Mouse (Mus musculus) common myeloid progenitor, adult 5-6 weeks (primary cell): Measurements from ENCODE around the gene Ccp110. TPM values are rescaled to one million over a fixed set of nuclear protein-coding genes. Genes with fewer than 3 reads are reported as not detected.

Source experiments
- ATAC-seq: replicated peaks from 2 replicates; pipeline ENCODE4 v1.8.0; 2016; ENCODE audit warnings: low read depth, mild to moderate bottlenecking, moderate TSS enrichment, inconsistent platforms; ENCODE audit not compliant: poor library complexity, severe bottlenecking
- total RNA-seq: library from RNA; stranded (forward); fragments of 200-1000, 187-1606 nt; gene quantifications from 2 replicates; pipeline ENCODE4 v1.2.3, GENCODE M21; 2017

Ccp110 gene
- total RNA-seq: 26.8 and 33.1 TPM in 2 replicates

DNA sequence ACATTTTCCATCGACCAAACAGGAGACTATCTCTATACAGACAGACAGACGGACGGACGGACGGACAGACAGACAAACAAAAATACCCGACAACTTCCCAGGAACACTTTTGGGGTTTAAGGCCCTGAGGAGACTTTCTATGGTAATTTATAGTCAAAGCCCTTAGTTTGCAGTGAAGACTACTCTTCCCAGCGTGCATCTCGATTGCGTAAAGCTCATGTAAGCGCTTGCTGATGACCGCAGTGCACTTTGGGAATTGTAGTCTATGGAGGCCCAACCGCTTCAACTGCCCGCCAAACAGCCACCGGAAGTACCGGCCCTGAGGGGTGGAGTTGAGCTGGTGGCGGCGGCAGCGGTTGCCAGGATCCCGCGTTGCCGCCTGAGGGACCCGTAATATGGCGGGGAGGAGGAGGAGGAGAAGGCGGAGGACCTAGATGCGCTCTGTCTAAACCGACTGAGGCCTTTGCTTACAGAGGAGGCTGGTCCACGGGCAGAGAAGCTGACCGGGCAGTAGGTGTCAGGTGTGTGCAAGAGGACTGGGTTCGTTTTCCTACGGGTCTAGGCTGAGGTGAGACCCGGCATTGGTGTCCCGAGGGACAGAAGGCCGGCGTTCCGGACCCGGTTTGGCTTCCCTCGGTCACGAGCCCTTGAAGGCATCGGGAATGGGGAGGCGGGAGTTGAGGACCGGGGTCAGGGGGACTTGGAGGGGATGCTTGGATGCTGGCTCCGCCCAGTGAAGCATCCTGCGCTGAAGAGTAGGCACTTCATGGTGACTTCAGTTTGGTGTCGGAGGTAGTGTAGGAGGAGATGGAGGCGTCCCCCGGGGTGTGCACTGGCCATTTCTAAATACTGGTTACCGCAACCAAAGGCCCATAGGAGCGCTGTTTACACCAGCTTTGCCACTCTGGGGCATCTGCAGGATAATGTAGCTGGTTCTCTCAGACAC is at the start of gene Ccp110:
Ccp110 (plus strand) TSS at position 325 of the 946 bp plus-strand sequence.
- ATAC-seq: peak; percentile 100

DNA sequence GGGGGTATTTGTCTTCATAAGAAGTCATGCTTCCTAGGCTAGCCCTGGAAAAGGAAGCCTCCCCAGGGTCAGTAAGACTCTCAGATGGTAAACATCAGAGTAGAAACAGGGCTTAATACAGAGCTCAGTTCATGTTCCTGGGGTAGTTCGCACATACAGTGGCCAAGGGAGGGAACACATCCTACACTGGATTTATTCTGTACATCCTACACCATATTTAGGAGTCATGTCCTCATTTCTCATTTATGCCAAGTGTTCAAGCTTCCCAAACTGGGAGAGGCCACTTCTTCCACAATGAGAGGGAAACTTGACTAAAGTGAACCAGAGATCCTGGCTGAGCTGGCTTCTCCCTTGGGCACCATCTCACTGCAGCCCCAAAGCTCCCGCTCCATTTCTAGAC is 44.6 kb upstream of the Ccp110 start:
- ATAC-seq: no peak

DNA sequence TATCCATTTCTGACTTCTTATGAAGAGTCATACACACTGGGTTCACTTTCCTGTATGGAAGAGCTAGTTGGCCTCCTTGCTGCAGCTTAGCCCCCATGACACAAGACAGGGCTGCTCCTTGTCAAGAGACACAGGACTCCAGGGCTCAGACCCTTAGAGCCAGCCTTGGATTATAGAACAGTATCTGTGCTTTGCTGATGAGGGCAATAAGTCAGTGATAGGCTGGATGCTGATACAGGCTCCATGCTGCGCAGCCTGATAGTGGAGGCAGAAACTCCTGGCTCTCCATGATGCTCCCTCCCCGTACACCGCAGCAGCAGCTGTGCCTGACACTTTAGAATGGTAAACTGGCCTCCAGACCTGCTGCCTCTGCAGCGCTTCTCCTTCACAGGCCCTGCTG is 42.2 kb upstream of the Ccp110 start:
- no peak for ATAC-seq

DNA sequence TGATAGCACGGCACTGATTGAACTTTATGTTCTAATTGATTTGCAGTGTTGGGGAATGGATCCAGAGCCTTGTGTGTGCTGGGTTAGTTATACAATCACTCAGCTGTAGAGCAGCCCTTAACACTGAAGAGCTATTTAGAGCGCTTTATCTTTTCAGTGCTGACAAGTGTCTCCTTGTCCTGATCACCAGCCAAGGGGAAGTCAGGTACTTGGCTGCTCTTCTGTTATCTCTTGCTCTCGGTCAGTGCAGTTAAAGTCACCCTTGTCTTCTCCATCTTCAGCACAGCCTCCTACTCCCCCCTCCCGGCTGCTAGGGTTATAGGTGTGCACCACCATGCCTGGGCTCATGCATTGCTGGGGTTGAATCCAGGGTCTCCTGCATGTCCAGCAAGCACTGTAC is 35.5 kb upstream of the Ccp110 start:
- ATAC-seq: no peak

DNA sequence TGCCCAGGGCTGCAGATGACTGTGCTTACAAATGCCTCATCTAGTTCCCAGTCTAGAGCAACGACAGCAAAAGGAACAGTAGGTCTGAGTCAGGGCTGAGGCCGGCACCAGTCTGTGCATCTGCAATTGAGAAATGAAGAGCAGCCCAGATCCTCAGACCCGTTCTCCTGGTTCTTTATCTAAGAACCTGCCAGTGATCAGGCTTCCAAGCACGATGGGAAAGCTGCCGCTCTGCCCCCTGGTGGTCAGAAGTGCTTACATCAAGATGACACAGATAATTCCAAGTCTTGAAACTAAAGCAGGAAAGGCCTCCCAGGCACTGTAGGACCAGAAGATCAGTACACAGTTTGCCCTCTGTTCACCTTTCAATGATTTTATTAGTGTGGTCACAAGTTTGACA is 24.2 kb upstream of the Ccp110 start:
- peak; percentile 76 for ATAC-seq

DNA sequence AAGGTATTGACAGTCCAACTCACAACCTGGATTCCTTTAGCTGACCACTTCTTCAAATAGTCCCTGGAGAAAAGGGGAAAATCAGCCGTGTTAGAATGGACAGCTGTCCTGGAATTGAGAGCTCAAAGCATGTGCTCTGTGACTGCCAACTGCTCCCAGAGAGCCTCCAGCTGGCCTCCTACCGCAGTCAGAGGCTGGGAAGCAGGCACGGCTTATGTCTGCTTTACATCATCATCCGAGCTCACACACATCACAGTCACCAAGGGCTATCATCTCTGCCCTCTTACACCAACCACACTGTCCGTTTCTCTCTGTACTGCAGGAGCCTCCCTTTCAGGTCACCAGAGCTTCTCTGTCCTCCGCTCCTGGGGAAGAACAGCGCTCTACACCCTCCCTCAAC is 23.3 kb upstream of the Ccp110 start:
- ATAC-seq: no peak

DNA sequence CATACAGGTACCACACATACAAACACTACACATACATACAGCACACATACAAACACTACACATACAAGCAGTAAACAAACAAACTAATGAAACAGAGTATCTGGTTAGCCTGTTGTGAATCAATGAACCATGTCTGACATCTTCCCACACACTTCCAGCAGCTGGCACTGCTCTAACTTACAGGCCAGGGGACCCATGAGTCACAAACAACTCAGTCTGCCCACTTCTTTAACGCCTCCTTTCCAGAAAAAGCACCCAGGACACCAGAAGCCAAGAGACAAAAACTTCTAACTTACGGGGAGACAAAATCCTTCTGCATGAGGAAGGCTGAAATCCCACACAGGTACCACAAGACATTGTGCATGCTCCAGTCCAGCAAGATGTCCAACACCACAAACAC is 21.1 kb upstream of the Ccp110 start:
- ATAC-seq: no peak

DNA sequence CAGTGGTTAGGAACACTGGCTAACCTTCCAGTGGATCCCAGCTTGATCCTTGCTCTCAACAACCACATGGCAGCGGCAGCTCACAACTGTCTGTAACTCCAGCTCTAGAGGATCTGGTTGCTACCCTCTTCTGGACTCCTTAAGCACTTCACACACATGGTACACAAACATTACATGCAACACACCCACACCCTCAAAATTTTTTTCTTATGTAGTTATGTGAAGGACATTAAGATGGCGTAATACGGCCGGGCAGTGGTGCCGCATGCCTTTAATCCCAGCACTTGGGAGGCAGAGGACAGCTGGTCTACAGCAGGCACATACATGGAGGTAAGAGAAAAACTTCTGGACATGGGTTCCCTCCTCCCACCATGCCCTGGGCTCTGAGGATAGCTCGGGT is 16.2 kb upstream of the Ccp110 start:
- no peak for ATAC-seq

DNA sequence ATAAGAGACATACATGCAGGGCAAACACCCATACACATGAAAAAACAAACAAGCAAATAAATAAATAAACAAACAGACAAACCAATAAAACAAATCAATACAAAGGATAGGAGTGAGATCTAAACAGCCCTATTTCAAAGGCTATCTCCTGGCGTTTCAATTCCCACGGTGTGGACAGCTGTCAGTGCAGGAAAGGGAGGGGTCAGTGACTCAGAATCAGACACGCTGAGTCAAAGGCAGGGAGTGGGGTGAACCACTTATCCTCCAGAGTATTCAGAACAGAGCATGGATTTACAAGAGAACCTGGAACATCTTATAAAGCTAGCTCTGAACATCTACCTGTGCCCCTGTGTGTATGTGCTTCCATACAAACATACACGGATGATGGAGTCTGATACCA is 15.2 kb upstream of the Ccp110 start:
- no peak for ATAC-seq

DNA sequence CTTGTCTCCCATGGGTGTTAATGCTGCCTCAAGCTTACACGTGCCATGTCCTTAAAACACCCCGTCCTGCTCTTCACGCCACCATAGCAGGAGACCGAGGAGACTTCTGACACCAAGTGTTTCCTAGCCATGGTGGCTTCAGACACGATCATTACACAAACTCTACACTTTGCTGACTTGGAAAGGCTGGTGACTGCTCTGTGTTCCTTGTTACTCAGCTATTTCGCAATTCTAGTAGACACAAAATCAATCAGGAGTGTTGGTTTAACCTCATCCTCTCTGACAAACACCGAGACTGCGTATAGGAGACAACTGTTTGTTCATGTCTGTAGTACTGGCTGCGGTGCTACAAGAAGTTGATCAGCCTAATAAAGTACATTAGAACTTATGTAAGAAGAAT is 13.5 kb upstream of the Ccp110 start:
- ATAC-seq: no peak

DNA sequence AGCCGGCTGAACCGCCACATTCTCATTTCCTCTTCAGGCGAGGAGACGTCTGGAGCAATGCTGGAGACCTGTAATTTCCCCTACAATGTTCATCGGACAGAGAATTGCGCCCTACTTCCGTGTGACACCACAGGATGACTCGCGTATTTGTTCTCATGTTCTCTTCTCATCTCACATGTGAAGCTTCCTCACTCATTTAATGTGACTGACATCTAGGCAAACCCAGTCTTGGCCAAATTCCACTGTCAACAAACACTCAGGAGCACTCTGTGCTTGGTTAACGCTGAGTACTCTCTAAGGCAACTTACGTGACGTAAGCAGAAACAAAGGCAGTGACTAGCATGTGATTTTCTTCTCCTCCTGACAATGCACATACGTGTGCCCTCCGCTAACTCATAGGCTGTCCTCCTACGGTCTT is 9.2 kb upstream of the Ccp110 start:
- ATAC-seq: peak; percentile 42

DNA sequence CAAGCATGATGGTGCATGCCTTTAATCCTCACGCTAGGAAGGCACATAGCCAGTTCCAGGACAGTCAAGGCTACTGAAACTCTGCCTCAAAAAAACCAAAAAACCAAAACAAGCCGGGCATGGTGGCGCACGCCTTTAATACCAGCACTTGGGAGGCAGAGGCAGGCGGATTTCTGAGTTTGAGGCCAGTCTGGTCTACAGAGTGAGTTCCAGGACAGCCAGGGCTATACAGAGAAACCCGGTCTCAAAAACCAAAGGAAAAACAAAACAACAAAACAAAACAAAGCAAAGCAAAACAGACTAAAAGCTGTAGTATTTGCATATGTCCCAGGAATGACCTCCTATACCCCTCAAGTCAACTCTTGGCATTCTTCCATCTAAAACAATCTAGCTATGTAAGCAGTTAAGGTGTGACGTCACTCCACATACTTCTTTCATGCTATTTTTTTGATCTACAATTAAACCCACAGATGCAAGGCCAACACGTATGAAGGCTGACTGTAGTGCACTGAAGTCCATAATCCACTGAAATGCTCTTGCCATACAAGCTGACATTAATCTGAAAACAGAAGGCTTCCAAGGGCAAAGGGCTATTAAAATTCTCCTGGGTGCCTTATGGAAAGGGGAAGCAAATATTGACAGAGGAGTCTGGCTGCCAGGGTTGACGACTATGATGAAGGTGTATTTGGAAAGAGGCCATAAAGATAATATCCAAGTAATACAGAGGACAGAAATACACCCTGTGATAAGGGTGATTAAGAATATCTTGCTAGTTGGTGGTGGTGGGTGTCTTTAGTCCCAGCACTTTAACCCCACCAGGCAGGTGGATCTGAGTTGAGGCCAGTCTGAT is 8.1 kb upstream of the Ccp110 start:
- ATAC-seq: no peak

DNA sequence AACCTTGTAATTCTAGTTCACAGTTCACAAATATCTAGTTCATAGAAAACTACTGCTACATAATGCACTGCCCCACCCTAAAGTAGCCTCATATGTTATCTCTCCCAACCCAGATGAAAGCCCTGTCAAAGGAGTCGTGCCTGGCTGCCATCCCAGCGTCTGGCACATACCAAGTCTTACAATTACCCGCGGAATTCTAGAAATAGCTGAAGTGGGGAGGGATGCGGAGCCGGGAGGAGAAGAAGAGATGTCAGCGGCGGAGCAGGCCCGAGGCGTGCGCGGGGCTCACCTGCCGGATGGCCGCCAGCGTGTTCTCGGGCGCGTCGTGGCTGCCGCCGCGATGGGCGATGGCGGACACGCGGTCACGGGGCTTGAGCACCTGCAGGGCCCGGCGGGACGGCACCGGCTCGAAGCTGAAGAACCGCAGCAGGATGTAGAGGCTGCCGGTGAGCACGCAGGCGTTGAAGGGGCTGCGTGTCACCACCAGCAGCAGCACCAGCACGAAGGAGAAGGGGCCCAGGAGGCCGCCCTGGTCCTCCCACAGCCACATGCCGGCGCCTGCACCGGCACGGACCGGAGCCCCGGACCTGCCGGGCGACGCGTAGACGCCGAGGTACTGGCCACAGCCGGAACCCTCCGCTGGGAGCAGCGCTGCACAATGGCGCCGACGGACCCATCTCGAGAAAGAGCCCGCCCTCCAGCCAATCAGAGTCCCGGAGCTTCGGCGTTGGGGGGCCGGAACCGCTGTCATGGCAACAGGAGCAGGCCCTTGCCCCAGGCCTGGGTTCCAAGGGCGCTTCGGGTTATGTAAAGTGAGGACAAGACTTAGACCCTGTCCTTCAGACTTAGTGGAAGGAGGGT is 7.0 kb upstream of the Ccp110 start, which contains the start of gene Gde1:
Gde1 (minus strand) TSS at position 678 of the 861 bp plus-strand sequence.
- peak; percentile 92 for ATAC-seq

DNA sequence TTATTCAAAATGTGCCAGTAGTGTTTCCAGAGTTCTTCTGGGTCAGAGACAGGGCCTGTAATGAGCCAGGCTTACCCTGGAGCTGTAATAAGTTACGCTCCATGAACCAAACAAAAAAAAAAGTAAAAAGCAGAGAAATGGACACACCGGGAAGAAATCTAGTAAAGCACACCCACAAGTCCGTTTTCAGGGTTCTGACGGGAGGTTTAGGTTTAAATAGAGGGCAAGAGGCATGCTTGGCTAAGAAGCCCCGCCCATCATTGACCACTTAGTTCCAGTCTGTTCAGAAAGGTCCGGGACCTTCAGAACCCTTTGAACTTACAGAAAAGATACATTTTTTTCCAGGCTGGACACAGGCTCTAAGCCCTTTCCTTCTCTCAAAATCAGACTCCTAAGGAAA is 6.3 kb upstream of the Ccp110 start:
- no peak for ATAC-seq

DNA sequence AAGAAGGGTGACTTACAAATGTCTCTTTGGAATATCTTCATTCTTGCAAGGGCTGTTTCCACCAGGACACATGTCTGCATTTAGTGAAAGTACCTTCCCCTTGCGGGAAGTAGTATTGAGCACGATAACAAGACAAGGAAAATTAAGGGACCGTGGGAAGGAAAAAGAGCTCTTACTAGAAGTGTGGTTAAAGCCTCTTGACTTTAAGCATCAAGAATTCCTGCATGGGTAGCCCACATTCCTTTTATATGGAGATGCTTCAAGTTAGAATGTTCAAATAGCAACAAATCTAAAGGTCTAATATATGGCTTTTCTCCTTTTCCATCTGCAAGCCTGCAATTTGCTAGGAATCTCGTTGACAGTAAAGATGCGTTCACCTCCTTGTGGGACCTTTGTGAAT is 5.9 kb upstream of the Ccp110 start:
- no peak for ATAC-seq

DNA sequence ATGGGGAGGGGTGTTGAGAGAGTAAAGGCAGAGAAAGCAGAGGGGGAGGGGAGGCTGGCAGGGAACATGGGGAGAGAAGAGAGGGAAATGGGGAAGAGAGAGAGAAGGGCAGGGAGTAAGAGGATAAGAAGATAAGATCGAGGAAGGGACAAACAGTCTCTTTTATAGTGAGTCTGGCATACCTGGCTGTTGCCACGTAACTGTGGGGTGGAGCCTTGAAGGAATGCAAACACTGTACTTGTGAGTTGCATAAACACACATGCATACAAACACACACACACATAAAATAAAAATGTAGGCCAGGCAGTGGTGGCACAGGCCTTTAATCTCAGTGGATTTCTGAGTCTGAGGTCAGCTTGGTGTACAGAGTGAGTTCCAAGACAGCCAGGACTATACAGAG is 5.1 kb upstream of the Ccp110 start:
- no peak for ATAC-seq

DNA sequence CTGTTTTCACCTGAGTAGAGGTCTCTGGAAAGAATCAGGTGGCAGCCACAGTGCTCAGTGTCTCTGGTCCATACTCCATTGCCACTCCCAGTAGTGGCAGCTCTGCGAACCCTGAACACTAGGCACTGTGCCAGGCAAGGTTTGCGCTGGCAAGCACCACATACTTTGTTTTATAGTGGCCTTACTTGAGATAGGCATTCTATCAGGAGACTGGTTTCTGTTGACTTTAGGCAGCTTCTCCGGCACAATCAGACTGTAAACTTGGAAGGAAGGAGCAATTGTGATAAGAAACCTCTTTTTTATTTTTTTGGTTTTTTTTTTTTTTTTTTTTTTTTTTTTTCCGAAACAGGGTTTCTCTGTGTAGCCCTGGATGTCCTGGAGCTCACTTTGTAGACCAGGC is 4.3 kb upstream of the Ccp110 start:
- ATAC-seq: no peak

DNA sequence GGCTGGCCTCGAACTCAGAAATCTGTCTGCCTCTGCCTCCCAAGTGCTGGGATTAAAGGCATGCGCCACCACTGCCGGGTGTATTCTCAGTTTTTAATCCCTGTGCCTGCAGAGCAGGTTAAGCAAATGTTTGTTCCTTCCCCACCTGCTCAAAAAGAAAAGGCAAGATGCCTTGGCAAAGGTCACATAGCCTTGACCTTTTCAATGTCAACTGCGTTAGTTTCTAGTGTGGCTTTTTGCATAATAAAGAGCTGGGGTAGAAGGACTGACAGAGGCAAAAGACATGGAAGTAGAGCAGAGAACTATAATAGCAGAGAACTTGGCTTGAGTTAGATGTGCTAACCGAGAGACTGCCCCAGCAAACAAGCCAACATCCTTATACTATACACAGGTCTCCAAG is 1.6 kb upstream of the Ccp110 start:
- ATAC-seq: no peak

DNA sequence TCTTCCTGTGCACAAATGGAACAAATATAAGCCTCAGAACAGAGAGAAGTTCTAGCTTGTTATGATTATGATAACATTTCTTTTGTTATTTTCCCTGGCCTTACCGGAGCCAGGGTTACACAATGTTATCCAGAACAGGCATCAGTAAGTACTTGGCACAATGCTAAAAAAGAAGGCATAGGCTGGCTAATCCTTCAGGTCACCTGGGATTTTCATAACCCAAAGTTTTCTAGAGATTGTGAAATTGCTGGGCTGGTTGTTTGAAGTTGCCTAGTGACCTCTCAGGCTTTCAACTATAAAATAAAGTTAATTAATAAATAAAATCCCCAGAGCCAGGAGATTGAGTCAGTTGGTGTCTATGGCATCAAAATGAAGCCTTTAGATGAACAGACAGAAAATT is 2.5 kb downstream of the Ccp110 start:
- ATAC-seq: no peak

DNA sequence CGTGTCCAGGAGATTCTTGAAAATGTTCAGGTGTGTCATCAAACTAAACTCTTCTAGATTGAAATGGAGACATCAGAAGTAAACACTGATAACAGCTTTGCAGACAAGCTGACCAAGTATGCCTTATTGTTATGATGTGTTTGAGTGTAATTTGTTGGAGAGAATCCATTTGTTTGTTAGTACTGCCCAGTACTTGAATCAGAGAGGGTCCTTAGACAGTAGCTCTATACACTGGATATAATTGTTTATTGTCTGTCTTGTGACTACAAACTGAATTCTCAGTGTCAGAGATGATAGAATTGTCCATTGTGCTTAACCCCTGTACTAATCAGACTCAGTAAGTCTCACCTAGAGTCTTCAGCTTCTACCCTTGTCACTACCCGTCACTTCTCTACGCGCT is 5.7 kb downstream of the Ccp110 start:
- ATAC-seq: no peak
